Mouse (Mus musculus) urinary bladder, adult 2 months (tissue): ENCODE results near the gene Lyzl4. TPM values are rescaled to one million over a fixed set of nuclear protein-coding genes. Genes with fewer than 3 reads are reported as not detected.
A peak's percentile ranks its signal among the peaks of the same experiment; 100 is the strongest.

ENCODE experiments used
- DNase-seq: peaks from one replicate; pipeline ENCODE4 v3.0.0; 2022; ENCODE audit warnings: low spot score
- polyA plus RNA-seq: library from polyadenylated mRNA; depleted of rRNA; stranded (reverse); fragments of >200 nt; gene quantifications from 2 replicates; pipeline ENCODE4 v1.2.3, GENCODE M21; 2012; rRNA removed

The Lyzl4 gene
- 0.63 and 0.73 TPM in 2 replicates for polyA plus RNA-seq

GRCm38 (mm10) chr9:121642001-121642400 is at the start of gene Lyzl4:
Gene Lyzl4 (minus strand): TSS chr9:121642096.
- peak; percentile 79 for DNase-seq

DNA sequence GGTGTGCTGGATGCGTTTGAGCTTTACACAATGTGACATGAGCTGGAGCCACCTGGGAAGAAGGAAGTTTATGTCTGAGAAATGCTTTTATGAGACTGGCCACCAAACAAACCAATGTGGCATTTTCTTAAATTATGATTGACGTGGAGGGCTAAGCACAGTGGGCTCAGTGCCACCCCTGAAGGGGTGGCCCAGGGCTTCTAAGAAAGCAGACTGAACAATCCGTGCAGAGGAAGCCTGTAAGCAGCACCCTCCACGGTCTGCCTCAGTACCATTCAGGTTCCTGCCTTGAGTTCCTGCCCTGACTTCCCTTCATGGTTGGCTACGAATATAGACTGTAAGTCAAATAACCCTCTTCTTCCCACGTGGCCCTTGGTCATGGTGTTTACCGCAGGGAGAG is 48.8 kb upstream of the Lyzl4 start:
- DNase-seq: no peak

DNA sequence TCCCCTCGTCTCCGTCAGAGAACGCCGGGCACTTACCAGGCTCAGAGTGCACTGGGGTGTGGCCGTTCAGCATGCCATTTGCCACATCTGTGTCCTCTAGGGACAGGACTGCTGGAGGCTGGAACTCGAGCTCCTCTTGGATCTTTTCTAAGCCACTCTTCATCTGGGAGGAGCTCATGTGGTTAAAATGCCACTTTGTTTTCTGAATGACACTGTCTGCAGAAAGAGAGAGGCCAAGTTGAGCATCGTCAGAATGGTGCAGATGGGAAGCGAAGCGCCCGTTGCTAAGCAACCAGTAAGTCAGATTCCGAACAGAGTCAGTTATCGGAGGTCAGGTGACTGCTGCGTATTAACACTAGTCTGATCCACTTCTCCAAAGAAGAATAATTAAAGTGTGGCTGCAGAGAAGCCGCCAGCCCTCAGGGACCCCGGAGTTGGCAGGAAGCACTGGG is 48.3 kb upstream of the Lyzl4 start:
- DNase-seq: no peak

- no peak for DNase-seq
Measured at GRCm38 (mm10) chr9:121684702-121685101, 42.8 kb upstream of the Lyzl4 start.

- no peak for DNase-seq
Measured at GRCm38 (mm10) chr9:121682037-121682680, 40.3 kb upstream of the Lyzl4 start.

DNA sequence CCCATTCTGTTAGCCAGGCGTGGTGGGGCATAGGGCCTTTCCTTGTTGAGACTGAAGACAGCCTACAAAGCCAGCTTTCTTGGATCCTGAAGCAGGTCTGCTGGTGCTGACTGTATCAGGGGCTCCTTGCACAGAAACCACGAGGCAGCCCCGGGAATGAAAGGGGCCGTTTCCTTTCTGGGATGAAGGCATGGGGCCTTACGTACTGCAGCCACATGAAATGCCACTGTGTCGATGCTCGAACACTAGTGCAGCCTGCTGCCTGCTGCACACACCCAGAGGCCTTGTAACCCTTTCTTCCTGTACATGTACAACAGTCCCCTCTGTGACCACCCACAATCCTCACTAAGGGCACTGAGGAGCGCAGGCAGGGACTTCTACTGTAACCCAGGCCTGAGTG is 39.3 kb upstream of the Lyzl4 start:
- DNase-seq: no peak

DNA sequence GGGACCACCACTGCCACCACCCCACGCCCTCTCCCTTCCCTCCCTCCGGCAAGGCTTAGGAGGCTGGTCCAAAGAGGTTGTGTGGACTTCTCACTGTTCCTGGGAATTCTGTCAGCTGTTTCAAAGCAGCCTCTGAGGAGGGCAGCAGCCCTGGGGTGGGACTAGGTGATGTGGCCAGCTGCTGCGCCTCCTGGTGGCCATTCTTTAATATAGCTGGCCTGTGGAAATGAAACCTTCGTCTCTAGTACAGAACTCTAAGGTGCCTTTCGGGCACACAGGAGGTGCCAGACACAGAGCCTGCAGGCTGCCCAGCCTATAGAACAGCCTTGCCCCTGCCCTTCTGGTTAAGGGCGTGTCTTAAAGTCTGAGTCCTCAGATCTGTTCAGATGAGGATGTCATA is 37.7 kb upstream of the Lyzl4 start:
- DNase-seq: no peak

DNA sequence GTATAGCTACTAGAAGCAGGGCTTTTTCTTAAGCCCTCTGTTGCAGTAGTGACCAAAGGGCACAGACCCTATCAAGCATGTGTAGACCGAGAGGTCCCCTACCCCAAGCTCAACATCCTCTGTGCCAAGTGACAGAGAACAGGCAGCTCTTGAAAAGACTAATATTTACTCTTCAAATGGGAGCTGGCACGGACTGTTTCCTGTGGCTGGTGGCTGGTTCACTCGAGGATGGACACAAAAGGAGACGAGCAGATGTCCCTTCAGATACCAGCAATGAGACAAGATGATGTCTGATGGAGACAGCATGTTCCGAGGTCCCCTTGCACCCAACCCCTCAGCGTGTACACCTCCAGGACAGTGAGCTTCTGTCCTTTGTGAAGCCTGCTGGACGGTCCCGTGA is 35.6 kb upstream of the Lyzl4 start:
- no peak for DNase-seq

DNA sequence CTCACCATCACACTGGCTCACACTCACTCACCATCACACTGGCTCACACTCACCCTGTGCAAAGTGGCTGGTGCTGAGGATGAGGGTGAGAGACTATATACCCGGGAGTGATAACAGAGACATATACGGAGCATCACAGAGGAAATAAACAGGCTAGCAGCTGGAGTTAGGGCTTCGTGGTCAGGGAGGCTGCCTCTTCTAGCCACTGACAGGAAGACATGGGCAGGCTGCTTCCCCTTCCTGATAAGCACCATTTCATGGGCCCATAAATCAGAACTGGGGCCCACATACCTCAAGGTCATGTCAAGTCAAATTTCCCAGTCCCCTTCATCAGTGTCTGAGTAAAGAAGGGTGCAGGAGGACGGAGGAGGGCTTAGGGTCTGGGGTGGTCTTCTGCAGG is 35.2 kb upstream of the Lyzl4 start:
- no peak for DNase-seq

- DNase-seq: no peak
Measured at GRCm38 (mm10) chr9:121675556-121675955, 33.7 kb upstream of the Lyzl4 start.

DNA sequence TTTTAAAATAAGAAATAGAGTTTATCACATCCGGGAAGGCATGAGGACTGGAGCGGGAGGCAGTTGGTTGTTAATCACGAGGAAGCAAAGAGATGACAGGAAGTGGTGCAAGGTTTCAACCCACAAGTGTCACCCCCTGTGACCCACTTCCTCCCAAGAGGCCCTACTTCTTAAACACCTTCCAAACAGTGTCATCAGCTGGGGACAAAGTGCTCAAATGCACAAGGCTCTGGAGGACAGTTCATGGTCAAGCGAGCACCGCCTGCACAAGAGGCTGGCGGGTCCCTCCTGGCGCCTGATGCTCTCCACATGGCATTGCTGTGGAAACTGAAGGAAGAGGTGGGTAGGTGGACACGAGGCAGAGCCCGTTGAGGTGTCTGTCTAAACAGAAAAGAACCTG is 33.1 kb upstream of the Lyzl4 start:
- no peak for DNase-seq

DNA sequence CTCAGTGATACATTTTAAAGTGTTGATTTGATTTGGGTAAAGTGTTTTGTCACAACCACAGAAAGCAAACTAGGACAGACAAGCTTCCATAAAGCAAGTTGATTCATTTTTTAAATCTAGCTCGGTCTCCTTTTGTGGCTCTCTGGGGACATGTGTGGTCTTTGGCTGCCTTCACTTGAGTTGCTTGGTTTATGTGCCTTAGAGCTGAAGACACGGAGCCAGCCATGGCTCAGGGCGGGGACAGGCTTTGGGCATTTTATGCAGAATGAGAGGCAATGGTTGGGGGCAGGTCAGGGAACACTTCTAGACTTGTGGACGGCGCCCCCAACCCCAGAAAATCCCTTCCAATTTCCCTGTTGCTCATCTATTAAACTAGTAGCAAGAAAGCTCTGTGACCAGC is 31.8 kb upstream of the Lyzl4 start:
- no peak for DNase-seq

- no peak for DNase-seq
Measured at GRCm38 (mm10) chr9:121672311-121672710, 30.4 kb upstream of the Lyzl4 start.

- no peak for DNase-seq
Measured at GRCm38 (mm10) chr9:121671300-121671699, 29.4 kb upstream of the Lyzl4 start.

DNA sequence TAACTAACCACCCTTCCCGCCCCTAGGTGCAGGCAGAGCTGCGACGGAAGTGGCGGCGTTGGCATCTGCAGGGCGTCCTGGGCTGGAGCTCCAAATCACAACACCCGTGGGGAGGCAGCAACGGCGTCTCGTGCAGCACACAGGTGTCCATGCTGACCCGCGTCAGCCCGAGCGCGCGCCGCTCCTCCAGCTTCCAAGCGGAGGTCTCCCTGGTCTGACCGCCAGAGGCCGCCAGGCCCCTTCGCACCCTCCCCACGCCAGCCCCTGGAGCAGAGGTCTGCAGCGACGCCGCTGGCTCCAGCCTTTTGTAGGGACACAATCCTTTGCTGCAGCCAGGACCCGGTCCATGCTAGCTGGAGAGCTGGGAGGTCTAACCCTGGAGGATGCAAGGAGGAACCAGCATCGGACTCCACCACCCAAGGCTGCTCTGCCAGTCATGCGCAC is 27.5 kb upstream of the Lyzl4 start:
- peak; percentile 41 for DNase-seq

- no peak for DNase-seq
Measured at GRCm38 (mm10) chr9:121667822-121668221, 25.9 kb upstream of the Lyzl4 start.

DNA sequence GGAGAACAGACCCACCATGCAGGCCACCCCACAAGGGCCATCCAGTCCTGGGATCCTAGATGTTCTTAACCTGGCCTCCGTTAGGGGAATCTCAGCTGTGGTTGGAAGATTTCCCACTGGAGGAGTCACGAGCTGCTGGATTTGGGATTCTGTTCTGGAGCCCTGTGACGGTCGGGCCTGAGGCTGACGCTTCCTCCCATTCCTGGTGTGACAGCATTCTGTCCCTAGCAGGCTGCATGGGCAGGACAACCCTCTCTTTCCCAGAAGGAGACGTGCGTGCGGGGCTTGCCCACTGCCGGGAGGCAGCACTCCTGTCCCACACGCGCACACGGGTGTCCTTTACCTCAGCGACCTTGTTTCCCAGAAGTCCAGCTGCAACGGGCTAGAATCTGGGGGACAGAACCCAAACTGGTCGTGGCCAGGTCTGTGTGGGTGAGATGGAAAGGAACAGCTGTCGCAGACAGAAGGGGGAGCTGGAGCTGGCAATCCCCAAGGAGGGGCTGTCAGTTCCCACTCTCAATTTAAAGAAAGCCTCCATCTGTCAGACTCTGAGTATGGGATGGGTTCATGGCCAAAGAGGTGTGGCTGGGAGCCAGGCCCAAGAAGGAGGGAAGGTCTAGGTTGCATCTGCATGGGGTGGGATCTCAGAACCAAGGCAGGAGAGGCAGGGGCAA is 25.2 kb upstream of the Lyzl4 start:
- no peak for DNase-seq

- DNase-seq: no peak
Measured at GRCm38 (mm10) chr9:121664104-121664503, 22.2 kb upstream of the Lyzl4 start.

GRCm38 (mm10) chr9:121663467-121663866 is 21.6 kb upstream of the Lyzl4 start:
- DNase-seq: no peak

DNA sequence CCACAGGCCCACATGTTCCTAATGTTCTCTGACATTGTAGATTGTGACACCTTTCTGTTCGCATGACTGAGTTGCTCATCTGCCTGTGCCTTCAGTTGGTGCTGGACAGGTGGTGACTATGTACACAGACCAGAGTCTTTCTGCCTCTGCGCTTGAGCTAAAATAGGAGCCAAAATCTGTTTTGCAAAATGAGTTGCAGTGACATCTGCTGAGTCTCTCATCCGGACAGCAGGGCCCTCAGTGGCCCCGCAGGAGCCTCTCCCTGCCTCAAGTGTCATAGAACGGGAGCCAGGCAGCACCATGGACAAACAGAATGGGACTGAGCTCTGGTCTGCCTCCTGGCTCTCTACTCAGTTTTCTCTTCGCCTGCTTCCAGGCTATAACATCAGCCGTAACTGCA is 17.9 kb upstream of the Lyzl4 start:
- no peak for DNase-seq

- no peak for DNase-seq
Measured at GRCm38 (mm10) chr9:121658248-121658647, 16.4 kb upstream of the Lyzl4 start.

GRCm38 (mm10) chr9:121657143-121657542 is 15.2 kb upstream of the Lyzl4 start:
- no peak for DNase-seq

- no peak for DNase-seq
Measured at GRCm38 (mm10) chr9:121656322-121656721, 14.4 kb upstream of the Lyzl4 start.

DNA sequence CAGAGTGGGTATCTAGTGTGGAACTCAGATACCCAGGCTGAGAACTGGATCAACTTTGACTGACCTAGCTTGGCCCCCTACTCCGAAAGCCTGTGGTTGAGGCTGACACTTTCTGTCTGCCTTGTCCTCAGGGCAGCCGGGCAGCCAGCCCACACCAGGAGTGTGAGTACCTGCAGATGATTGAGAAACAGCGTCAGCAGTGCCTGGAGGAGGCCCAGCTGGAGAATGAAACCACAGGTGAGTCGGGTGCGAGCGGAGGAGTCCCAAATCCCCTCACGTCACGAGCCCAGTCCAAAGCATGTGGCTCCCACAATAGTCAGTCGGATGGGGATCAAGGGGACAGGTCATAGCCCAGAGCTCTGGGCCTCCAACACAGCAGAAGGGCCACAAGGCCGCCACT is 11.8 kb upstream of the Lyzl4 start:
- DNase-seq: no peak
